Mouse (Mus musculus) liver, embryonic 12.5 days (tissue): ENCODE results near the gene C8a. TPM values are rescaled to one million over a fixed set of nuclear protein-coding genes. Genes with fewer than 3 reads are reported as not detected.

Experiments
- ATAC-seq: fragments of 200-750 bp; cut with Nextera tagmentation; 2 replicates; pipeline ENCODE4 v1.8.0; 2017; ENCODE audit warnings: moderate number of reproducible peaks, mild to moderate bottlenecking, moderate library complexity
- H3K27ac ChIP-seq: fragments of 300-500 bp; sonication (generic); 2 replicates; pipeline ENCODE4 v1.5.1; 2016; ENCODE audit warnings: mild to moderate bottlenecking
- H3K27me3 ChIP-seq: fragments of 300-500 bp; sonication (generic); replicated peaks from 2 replicates; pipeline ENCODE4 v1.6.1; 2016; ENCODE audit warnings: mild to moderate bottlenecking, moderate library complexity
- H3K36me3 ChIP-seq: fragments of 300-500 bp; sonication (generic); 2 replicates; pipeline ENCODE4 v1.6.1; 2016; ENCODE audit warnings: mild to moderate bottlenecking, moderate library complexity
- H3K4me1 ChIP-seq: fragments of 300-500 bp; sonication (generic); 2 replicates; pipeline ENCODE4 v1.6.1; 2016
- H3K4me2 ChIP-seq: fragments of 300-500 bp; sonication (generic); 2 replicates; pipeline ENCODE4 v1.6.1; 2016; ENCODE audit warnings: mild to moderate bottlenecking, moderate library complexity
- H3K4me3 ChIP-seq: fragments of 300-500 bp; sonication (generic); 2 replicates; pipeline ENCODE4 v1.5.1; 2016; ENCODE audit warnings: mild to moderate bottlenecking, moderate library complexity
- H3K9ac ChIP-seq: fragments of 300-500 bp; sonication (generic); 2 replicates; pipeline ENCODE4 v1.6.1; 2016; ENCODE audit warnings: mild to moderate bottlenecking, moderate library complexity
- H3K9me3 ChIP-seq: fragments of 300-500 bp; sonication (generic); replicated peaks from 2 replicates; pipeline ENCODE4 v1.6.1; 2016; ENCODE audit warnings: mild to moderate bottlenecking, moderate library complexity
- WGBS: fragments of 180-500 bp; shearing (Covaris S2); methylation state at CpG from one replicate; pipeline ENCODE4 v1.1.7; 2016; ENCODE audit not compliant: insufficient replicate concordance; 5-methylcytosine and 5-hydroxymethylcytosine counted together
- polyA plus RNA-seq: library from polyadenylated mRNA; unstranded; fragments of >200 nt; fragmentation: Nextera tagmentation; extraction: Ambion mirVana; gene quantifications from 2 replicates; pipeline ENCODE4 v1.2.1, GENCODE M21; 2016

Gene C8a
- polyA plus RNA-seq, 1 experiment from 2014 or later = 7.4 TPM

- no peak for ATAC-seq
- no peaks in the 10 kb centered on the region for H3K27me3 ChIP-seq
- no peaks in the 10 kb centered on the region for H3K36me3 ChIP-seq
- WGBS = 72% methylated on average over 9 of the region's 9 CpGs
- H3K4me1 ChIP-seq = no peaks in the 10 kb centered on the region
- no peak overlapping the region for H3K4me2 ChIP-seq
- no peaks in the 10 kb centered on the region for H3K9me3 ChIP-seq
- no peak overlapping the region for H3K27ac ChIP-seq
- H3K4me3 ChIP-seq = no peak overlapping the region
- H3K9ac ChIP-seq = no peak overlapping the region
Observed at GRCm38 (mm10) chr4:104888499-104889262, 12.5 kb upstream of the C8a start.

DNA sequence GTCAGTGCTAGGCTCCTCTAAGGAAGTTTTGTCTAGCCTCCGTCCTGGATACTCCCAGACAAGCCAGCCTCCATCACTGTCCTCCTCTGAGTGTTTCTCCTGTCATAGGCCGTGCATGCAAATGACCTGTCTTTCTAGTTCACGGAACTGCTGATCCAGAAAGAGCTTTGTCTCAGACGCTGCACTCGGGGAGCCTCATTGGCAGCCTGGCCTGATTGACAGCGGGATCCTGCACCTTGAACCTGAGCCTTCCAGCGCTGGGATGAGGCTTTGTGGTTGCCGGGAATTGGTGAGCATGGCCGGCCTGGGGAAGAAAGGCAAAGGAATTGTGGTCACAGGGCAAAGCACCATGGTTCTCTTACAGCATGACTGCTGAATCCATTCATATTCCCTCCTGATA is 11.3 kb upstream of the C8a start:
- WGBS = 63% methylated on average over 9 of the region's 9 CpGs
- Histone ChIP-seq H3K4me1 (no peaks in the 10 kb centered on the region), H3K36me3 (no peaks in the 10 kb centered on the region), H3K4me3 (no peak overlapping the region), H3K9ac (no peak overlapping the region), H3K27me3 (no peaks in the 10 kb centered on the region), H3K4me2 (no peak overlapping the region), H3K9me3 (no peaks in the 10 kb centered on the region), H3K27ac (no peak overlapping the region)
- no peak for ATAC-seq

DNA sequence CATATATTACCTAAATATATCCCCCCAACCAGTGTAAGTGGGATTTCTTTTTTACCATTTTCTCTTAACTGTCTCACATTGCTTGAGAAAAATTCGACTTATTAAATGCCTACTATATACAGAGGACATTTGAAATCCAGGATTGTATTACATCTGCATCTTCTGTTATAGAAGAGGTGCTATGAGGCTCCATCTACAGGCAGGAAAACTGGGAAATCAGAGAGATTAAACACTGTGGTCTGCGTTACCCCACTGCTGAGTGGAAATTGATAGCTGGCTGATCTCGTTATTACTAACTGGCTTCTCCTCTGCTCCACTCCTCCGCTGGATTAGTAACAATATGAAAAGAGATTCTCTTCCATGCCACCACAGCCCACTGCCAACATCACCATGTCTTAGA is 366 bp downstream of the C8a start:
- ATAC-seq = no peak
- Histone ChIP-seq H3K4me1 (no peaks in the 10 kb centered on the region), H3K4me3 (peak overlapping the region; percentile 31), H3K9me3 (no peaks in the 10 kb centered on the region), H3K27ac (0 out of 2 replicates have a peak overlapping the region, but pooled peaks have one; percentile 5), H3K36me3 (no peaks in the 10 kb centered on the region), H3K4me2 (no peak overlapping the region), H3K9ac (no peak overlapping the region), H3K27me3 (no peaks in the 10 kb centered on the region)
- 61% methylated on average over 4 of the region's 4 CpGs for WGBS

GRCm38 (mm10) chr4:104870196-104870595 is 6.0 kb downstream of the C8a start:
- no peak for ATAC-seq
- H3K4me1 ChIP-seq = no peaks in the 10 kb centered on the region
- H3K36me3 ChIP-seq = no peaks in the 10 kb centered on the region

GRCm38 (mm10) chr4:104869581-104869980 is 6.6 kb downstream of the C8a start:
- H3K9ac ChIP-seq = no peak overlapping the region
- H3K27me3 ChIP-seq = no peaks in the 10 kb centered on the region
- no peaks in the 10 kb centered on the region for H3K36me3 ChIP-seq
- no peaks in the 10 kb centered on the region for H3K9me3 ChIP-seq
- H3K4me1 ChIP-seq = no peaks in the 10 kb centered on the region
- no peak overlapping the region for H3K4me3 ChIP-seq
- ATAC-seq = no peak
- no peak overlapping the region for H3K4me2 ChIP-seq
- H3K27ac ChIP-seq = no peak overlapping the region

More at GRCm38 (mm10) chr4:104870196-104870595, 6.0 kb downstream of the C8a start:
- H3K27me3 ChIP-seq = no peaks in the 10 kb centered on the region
- WGBS = 72% methylated on average over 5 of the region's 5 CpGs
- no peak overlapping the region for H3K9ac ChIP-seq
- H3K4me3 ChIP-seq = no peak overlapping the region
- H3K9me3 ChIP-seq = no peaks in the 10 kb centered on the region
- H3K4me2 ChIP-seq = no peak overlapping the region
- no peak overlapping the region for H3K27ac ChIP-seq

DNA sequence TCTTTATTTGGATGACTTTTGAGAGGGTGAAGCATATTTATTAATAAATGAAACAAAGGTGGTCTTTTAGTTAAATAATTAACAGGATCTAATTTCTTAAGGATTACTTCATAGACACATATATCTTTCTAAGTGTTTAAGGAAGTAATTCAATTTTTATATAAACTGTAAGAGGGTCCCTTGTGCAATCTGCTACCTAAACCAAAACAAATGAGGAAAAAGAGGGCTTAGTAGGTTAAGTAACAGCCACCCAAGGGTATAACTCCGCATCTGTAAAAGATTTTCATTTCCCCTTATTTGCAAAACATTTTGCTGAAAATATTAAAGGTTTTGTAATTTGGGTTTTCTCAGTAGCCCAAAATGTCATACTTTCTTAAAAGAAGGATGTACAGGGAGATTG is 11.8 kb downstream of the C8a start:
- H3K4me3 ChIP-seq = no peak overlapping the region
- no peaks in the 10 kb centered on the region for H3K27me3 ChIP-seq
- no peak overlapping the region for H3K4me2 ChIP-seq
- no peak overlapping the region for H3K27ac ChIP-seq
- no peaks in the 10 kb centered on the region for H3K4me1 ChIP-seq
- H3K9ac ChIP-seq = no peak overlapping the region
- no peak for ATAC-seq
- H3K9me3 ChIP-seq = no peaks in the 10 kb centered on the region
- H3K36me3 ChIP-seq = no peaks in the 10 kb centered on the region
- WGBS = 57% methylated on average over 1 of the region's 1 CpGs

DNA sequence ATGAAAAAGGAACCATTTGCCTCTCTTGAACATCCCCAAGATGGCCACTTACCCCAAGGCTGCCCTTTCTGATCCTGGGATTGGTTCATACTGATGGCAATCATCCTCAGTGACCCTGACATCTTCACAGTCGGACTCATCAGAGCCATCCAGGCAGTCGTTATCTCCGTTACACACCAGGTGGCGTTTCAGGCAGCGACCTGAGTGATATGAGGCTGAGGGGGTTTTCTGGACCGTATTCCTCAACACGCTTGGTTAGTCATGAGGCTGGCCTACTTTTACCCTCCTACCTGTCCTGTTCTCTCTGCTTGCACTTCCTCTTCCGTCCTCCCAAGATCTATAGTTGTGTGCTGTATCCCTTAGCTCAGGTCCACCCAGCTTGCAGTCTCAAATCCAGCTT is 15.0 kb downstream of the C8a start:
- Histone ChIP-seq H3K36me3 (no peaks in the 10 kb centered on the region), H3K4me2 (no peak overlapping the region), H3K9me3 (no peaks in the 10 kb centered on the region), H3K27me3 (no peaks in the 10 kb centered on the region), H3K4me1 (no peaks in the 10 kb centered on the region), H3K4me3 (no peak overlapping the region), H3K9ac (no peak overlapping the region), H3K27ac (no peak overlapping the region)
- WGBS = 66% methylated on average over 8 of the region's 8 CpGs
- no peak for ATAC-seq

DNA sequence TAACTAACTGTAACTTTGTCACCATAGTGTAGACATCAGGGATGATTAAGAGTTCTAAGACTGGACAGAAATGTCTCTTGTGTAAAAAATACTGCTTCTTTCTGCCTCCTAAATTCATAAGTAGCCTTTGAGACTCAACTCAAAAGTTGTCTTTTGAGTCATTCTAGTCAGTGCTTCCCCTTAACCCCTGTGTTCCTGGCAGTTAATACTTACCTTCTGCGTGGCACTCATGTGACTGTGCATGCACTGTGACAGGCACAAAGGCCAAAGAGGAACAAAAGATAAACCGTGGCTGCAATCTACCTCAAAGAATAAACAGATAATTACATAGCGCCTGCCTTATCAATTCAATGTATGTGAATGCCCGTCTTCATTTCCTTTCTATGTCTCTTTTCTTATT is 18.4 kb downstream of the C8a start:
- no peak for ATAC-seq
- H3K27me3 ChIP-seq = no peaks in the 10 kb centered on the region
- H3K27ac ChIP-seq = no peak overlapping the region
- H3K4me2 ChIP-seq = no peak overlapping the region
- H3K4me1 ChIP-seq = no peaks in the 10 kb centered on the region
- no peak overlapping the region for H3K4me3 ChIP-seq
- no peak overlapping the region for H3K9ac ChIP-seq
- no peaks in the 10 kb centered on the region for H3K9me3 ChIP-seq
- 0 out of 2 replicates have a peak, but pooled peaks cover 3% of the 10 kb centered on the region for H3K36me3 ChIP-seq
- WGBS = 48% methylated on average over 4 of the region's 4 CpGs

GRCm38 (mm10) chr4:104857029-104857428 is 19.2 kb downstream of the C8a start, which contains the start of gene Gm17662:
Gm17662 (plus strand) TSS chr4:104857329.
- Histone ChIP-seq H3K9me3 (no peaks in the 10 kb centered on the region), H3K4me1 (no peaks in the 10 kb centered on the region), H3K27ac (no peak within 1 kb of the TSS), H3K27me3 (no peaks in the 10 kb centered on the region), H3K36me3 (0 out of 2 replicates have a peak, but pooled peaks cover 3% of the 10 kb centered on the region), H3K4me2 (no peak within 1 kb of the TSS), H3K4me3 (no peak within 1 kb of the TSS), H3K9ac (no peak within 1 kb of the TSS)
- 34% methylated on average over 1 of the region's 1 CpGs for WGBS
- no peak for ATAC-seq

- no peaks in the 10 kb centered on the region for H3K9me3 ChIP-seq
- ATAC-seq = no peak
- H3K9ac ChIP-seq = no peak overlapping the region
- 60% methylated on average over 2 of the region's 2 CpGs for WGBS
- H3K4me3 ChIP-seq = no peak overlapping the region
- H3K4me2 ChIP-seq = no peak overlapping the region
- H3K27me3 ChIP-seq = no peaks in the 10 kb centered on the region
- no peaks in the 10 kb centered on the region for H3K4me1 ChIP-seq
- 0 out of 2 replicates have a peak, but pooled peaks cover 3% of the 10 kb centered on the region for H3K36me3 ChIP-seq
- no peak overlapping the region for H3K27ac ChIP-seq
Observed at GRCm38 (mm10) chr4:104855216-104855615, 21.0 kb downstream of the C8a start.

DNA sequence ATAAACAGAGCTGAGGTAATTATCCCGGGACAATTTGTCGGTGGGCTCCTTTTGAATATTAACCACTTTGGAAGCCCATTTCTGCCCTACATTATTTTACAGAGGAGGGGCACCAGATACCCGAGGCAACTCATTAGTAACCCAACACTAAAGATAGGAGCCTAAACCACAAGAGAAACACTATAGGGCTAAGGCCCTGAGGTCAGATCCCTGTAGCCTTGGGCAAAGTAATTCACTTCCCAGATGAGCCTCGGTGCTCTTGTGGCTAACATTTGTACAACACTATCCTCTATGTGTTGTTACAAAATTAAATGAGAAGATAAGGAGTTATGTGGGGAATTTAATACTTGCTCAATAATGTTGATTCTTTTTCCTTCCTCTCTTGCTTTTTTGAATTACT is 32.7 kb downstream of the C8a start:
- no peaks in the 10 kb centered on the region for H3K9me3 ChIP-seq
- H3K4me1 ChIP-seq = no peaks in the 10 kb centered on the region
- no peak overlapping the region for H3K27ac ChIP-seq
- no peak overlapping the region for H3K4me2 ChIP-seq
- H3K36me3 ChIP-seq = no peaks in the 10 kb centered on the region
- H3K9ac ChIP-seq = no peak overlapping the region
- H3K4me3 ChIP-seq = no peak overlapping the region
- 60% methylated on average over 4 of the region's 4 CpGs for WGBS
- ATAC-seq = no peak
- H3K27me3 ChIP-seq = no peaks in the 10 kb centered on the region

DNA sequence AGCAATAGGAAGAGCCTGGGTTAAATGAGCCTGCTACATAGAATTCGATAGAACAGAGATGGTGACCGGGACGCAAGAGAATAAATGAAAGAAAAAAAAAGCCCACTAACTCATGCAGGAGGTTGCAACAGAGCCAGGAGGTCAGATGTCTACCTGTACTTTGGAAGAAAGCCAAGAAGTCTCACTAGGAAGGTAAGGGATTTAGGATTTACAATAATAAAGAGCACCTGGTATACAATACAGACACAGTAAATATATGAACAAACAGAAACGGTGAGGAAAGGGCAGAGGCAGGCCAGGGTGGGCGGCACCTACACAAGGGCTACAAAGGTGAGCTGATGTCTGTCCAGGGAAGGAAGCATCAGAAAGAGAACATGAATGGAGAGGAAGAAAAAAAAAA is 34.0 kb downstream of the C8a start:
- Histone ChIP-seq H3K9me3 (no peaks in the 10 kb centered on the region), H3K36me3 (no peaks in the 10 kb centered on the region), H3K27me3 (no peaks in the 10 kb centered on the region), H3K4me1 (no peaks in the 10 kb centered on the region), H3K4me2 (no peak overlapping the region), H3K27ac (no peak overlapping the region), H3K4me3 (no peak overlapping the region), H3K9ac (no peak overlapping the region)
- WGBS = 71% methylated on average over 5 of the region's 5 CpGs
- ATAC-seq = no peak

DNA sequence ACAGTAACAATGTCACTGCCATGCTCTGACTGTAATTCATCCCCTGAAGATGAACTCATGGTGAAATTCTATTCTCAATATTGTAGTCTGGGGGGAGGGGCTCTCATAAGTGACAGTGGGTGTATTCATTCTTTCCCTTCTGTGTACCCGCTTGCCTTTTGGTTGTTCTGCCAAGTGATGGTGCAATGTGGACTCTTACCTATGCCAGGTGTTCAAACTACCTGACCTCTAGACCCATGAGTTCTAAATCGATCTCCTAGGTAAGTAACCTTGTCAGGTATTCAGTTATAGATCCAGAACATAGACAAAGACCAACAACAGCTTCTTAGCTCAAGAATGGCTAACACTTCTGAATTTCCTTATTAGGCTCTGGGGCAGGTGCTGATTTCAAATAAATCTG is 37.9 kb downstream of the C8a start:
- no peaks in the 10 kb centered on the region for H3K27me3 ChIP-seq
- H3K4me2 ChIP-seq = no peak overlapping the region
- H3K4me3 ChIP-seq = no peak overlapping the region
- 70% methylated on average over 2 of the region's 2 CpGs for WGBS
- H3K27ac ChIP-seq = no peak overlapping the region
- H3K4me1 ChIP-seq = no peaks in the 10 kb centered on the region
- no peaks in the 10 kb centered on the region for H3K36me3 ChIP-seq
- no peak overlapping the region for H3K9ac ChIP-seq
- H3K9me3 ChIP-seq = no peaks in the 10 kb centered on the region
- ATAC-seq = no peak
